ENCODE assay signal across 10 mouse cellular contexts in the genomic region with DNA sequence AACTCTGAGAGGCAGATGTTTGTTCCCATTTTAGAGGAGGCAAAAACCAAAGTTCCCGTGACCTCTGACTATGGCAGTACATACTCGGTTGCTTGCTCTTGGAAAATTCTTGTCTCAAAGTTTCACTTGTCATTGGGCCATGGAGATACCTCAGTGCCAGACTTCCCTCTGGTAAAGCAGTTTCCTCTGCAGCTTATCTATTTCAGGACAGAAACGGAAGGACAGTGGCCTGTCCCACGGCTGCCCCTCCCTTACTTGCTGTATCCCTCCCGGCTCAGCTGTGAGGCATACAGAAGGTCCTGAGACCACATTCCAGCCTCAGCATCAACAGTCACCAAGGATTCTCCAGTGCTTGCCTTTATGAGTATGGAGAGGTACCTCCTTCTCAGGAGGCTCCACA.
DNase-seq lines count a peak whose midpoint lies in the region; ATAC-seq lines count a peak whose summit lies in the region.
"Had no signal": no experiment of that assay in that cellular context is flagged by ENCODE, and none has a peak within 500 bp of the region (broad histone marks: within the 10 kb centered on the region; RNA-seq: fewer than 3 reads in every experiment).

No protein-coding gene starts in this region.

- 13% methylated on average over 5 of the region's 5 CpGs for WGBS in liver, embryonic 12.5 days (ENCODE audit: insufficient replicate concordance)

- peak overlapping the region; percentile 37; the same call in 1 of the 2 replicates for H3K27ac ChIP-seq in liver, embryonic 12.5 days
- H3K27ac ChIP-seq: midbrain, embryonic 10.5 days had no signal

- no peak overlapping the region for H3K4me2 ChIP-seq in liver, embryonic 12.5 days

- peak; percentile 20 for DNase-seq in gastrocnemius, postnatal 25 days
- no peak for DNase-seq in gastrocnemius, adult 8-10 months (ENCODE audit: low spot score in 2 of 2)
- DNase-seq in brain, adult 2 months (ENCODE audit: low read depth, low spot score) = peak; percentile 36
- peak; percentile 44 to 46 for DNase-seq in heart, postnatal 10 days
- no peak for DNase-seq in cerebellum, adult 8-10 months
- DNase-seq in ovary, postnatal 36 days (ENCODE audit: low spot score) = no peak
- no peak for DNase-seq in thymus, postnatal 14 days

- peaks cover 16% of the 10 kb centered on the region for H3K4me1 ChIP-seq in liver, embryonic 12.5 days

- no peaks in the 10 kb centered on the region for H3K9me3 ChIP-seq in liver, embryonic 12.5 days (replicated peaks)
- H3K9me3 ChIP-seq: midbrain, embryonic 10.5 days had no signal

- intact Hi-C loops in heart, postnatal 10 days (cut with DNase I) = loop anchor here (5.0 kb wide), 1 partner anchor 281 kb away; the partner anchor contains the start of gene Hivep2

- no peaks in the 10 kb centered on the region for H3K36me3 ChIP-seq in liver, embryonic 12.5 days
- H3K36me3 ChIP-seq: midbrain, embryonic 10.5 days had no signal

- no peak overlapping the region for H3K4me3 ChIP-seq in liver, embryonic 12.5 days
- H3K4me3 ChIP-seq: erythroblast, embryonic 14.5 days; midbrain, embryonic 10.5 days had no signal

- H3K9ac ChIP-seq in liver, embryonic 12.5 days = no peak overlapping the region

- ATAC-seq in liver, embryonic 12.5 days = peak; percentile 80

- no peaks in the 10 kb centered on the region for H3K27me3 ChIP-seq in liver, embryonic 12.5 days (replicated peaks)

Comparison
In these comparisons a context has a peak if more than half of its experiments do, and no peak if none do; other contexts are left out.
1. DNase-seq: peak in gastrocnemius, postnatal 25 days (single experiment), brain, adult 2 months (single experiment) and heart, postnatal 10 days (2 of 2); none in gastrocnemius, adult 8-10 months (0 of 2), cerebellum, adult 8-10 months (single experiment), ovary, postnatal 36 days (single experiment) and thymus, postnatal 14 days (single experiment).